Mouse (Mus musculus) gastrocnemius, postnatal 14 days (tissue): ENCODE data around the gene Edar. TPM values are rescaled to one million over a fixed set of nuclear protein-coding genes. Genes with fewer than 3 reads are reported as not detected.
A peak's percentile ranks its signal among the peaks of the same experiment; 100 is the strongest.
"Not testable (repeated sequence)": the region's sequence is repeated elsewhere in the genome, so short reads cannot be mapped to it uniquely, and the experiment has no call there.

Source experiments
- DNase-seq: peaks from one replicate; pipeline ENCODE4 v3.0.0; 2021; ENCODE audit warnings: mixed read lengths
- intact Hi-C: fragments of 180-260 bp; cut with DNase I; formaldehyde crosslinking; loops from one replicate; pipeline ENCODE4 v1.15.1; 2025; ENCODE audit warnings: low total_unique reads
- long read RNA-seq, 2 experiments: library from polyadenylated mRNA; stranded (forward); transcript quantifications; one replicate each; pipeline ENCODE4 v2.0.0; 2021
- total RNA-seq, 2 experiments: library from RNA; stranded (reverse); gene quantifications; 2 replicates each; pipeline ENCODE4 v1.2.3; 2021

Gene Edar
- under 1 TPM; 0.33 to 0.35 TPM for total RNA-seq
- long read RNA-seq, experiment 1, result 0 reads
- long read RNA-seq, experiment 2, partial matches to known transcripts, result 0 of 1 reads
- long read RNA-seq, experiment 2, other reads (novel, unspliced or antisense), result 0 of 1 reads

- intact Hi-C loops, result loop anchor here (5.0 kb wide), 2 partner anchors 48 to 113 kb away; no protein-coding TSS in a partner anchor
- DNase-seq, result peak; percentile 82
Measured at GRCm38 (mm10) chr10:58675533-58675932, at the start of gene Edar. Edar (minus strand) TSS chr10:58675654.

- DNase-seq, result not testable (repeated sequence)
Measured at GRCm38 (mm10) chr10:58718110-58718509, 42.7 kb upstream of the Edar start, which contains the start of gene Gm17542. Gm17542 (minus strand) TSS chr10:58718210.

GRCm38 (mm10) chr10:58714789-58715148 lies 39.3 kb upstream of the Edar start:
- DNase-seq, result no peak
- intact Hi-C loops, result no loop called here

More at GRCm38 (mm10) chr10:58718110-58718509, 42.7 kb upstream of the Edar start, which contains the start of gene Gm17542:
- intact Hi-C loops, result not testable (repeated sequence)

- intact Hi-C loops, result no loop called here
- no peak for DNase-seq
Measured at GRCm38 (mm10) chr10:58713855-58714788, 38.7 kb upstream of the Edar start.

GRCm38 (mm10) chr10:58713225-58713624 lies 37.8 kb upstream of the Edar start:
- intact Hi-C loops, result no loop called here
- DNase-seq, result no peak

- intact Hi-C loops, result no loop called here
- no peak for DNase-seq
Measured at GRCm38 (mm10) chr10:58709021-58709420, 33.6 kb upstream of the Edar start.

- DNase-seq, result no peak
- intact Hi-C loops, result no loop called here
Measured at GRCm38 (mm10) chr10:58700578-58700977, 25.1 kb upstream of the Edar start.

GRCm38 (mm10) chr10:58700160-58700559 lies 24.7 kb upstream of the Edar start:
- intact Hi-C loops, result no loop called here
- DNase-seq, result no peak

- no peak for DNase-seq
- intact Hi-C loops, result no loop called here
Measured at GRCm38 (mm10) chr10:58698955-58699354, 23.5 kb upstream of the Edar start.

- no peak for DNase-seq
- intact Hi-C loops, result no loop called here
Measured at GRCm38 (mm10) chr10:58691051-58691450, 15.6 kb upstream of the Edar start.

- intact Hi-C loops, result loop anchor here (5.0 kb wide), 2 partner anchors 52 to 117 kb away; no protein-coding TSS in a partner anchor
- no peak for DNase-seq
Measured at GRCm38 (mm10) chr10:58679298-58679697, 3.8 kb upstream of the Edar start.

- DNase-seq, result peak; percentile 67
- intact Hi-C loops, result no loop called here
Measured at GRCm38 (mm10) chr10:58673278-58674061, 2.0 kb downstream of the Edar start.

GRCm38 (mm10) chr10:58672557-58673277 lies 2.7 kb downstream of the Edar start:
- DNase-seq, result no peak
- intact Hi-C loops, result no loop called here

- intact Hi-C loops, result no loop called here
- peak; percentile 47 for DNase-seq
Measured at GRCm38 (mm10) chr10:58663868-58664267, 11.6 kb downstream of the Edar start.

GRCm38 (mm10) chr10:58663417-58663816 lies 12.0 kb downstream of the Edar start:
- DNase-seq, result peak; percentile 76
- intact Hi-C loops, result no loop called here

GRCm38 (mm10) chr10:58659268-58659986 lies 16.0 kb downstream of the Edar start:
- intact Hi-C loops, result no loop called here
- DNase-seq, result no peak

- no peak for DNase-seq
Measured at GRCm38 (mm10) chr10:58657731-58658130, 17.7 kb downstream of the Edar start.

GRCm38 (mm10) chr10:58653679-58654078 lies 21.8 kb downstream of the Edar start:
- intact Hi-C loops, result no loop called here
- no peak for DNase-seq

More at GRCm38 (mm10) chr10:58657731-58658130, 17.7 kb downstream of the Edar start:
- intact Hi-C loops, result no loop called here
